Mouse (Mus musculus): ENCODE data around the gene Stag2.

DNA sequence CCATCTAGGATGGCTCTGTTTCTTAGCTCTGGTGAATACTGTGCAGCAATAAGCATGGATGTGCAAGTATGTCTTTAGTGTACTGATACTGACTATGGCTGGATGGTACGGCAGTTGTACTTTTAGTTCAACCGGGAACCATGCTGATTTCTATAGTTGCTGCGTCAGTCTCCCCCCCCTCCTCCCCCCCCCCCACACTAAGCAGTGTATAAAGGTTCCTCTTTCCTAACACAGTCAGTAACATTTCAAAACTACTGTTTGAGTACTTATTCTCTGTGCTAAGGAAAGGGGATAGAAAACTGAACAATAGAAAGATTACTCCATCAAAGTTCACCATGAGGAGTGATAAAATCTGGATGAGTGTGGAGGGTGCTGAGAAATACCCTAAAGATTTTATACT, 6.5 kb upstream of the Stag2 start:
- no peak for TF ChIP-seq CTCF (IDR thresholded peaks at IDR 0.05; ENCODE audit: extremely low read depth, insufficient read depth, insufficient read length, insufficient replicate concordance)
- TF ChIP-seq POLR2A (IDR thresholded peaks at IDR 0.05; ENCODE audit: low read depth, low read length), result no peak

Data from spleen, adult 2 months (tissue).